Mouse (Mus musculus) cerebellum, adult 2 months (tissue): ENCODE data around the gene Hdac9.

Experiments
- CTCF ChIP-seq: fragments of 200-500 bp; IDR thresholded peaks from 2 replicates; pipeline ENCODE4 v1.5.1; 2011; ENCODE audit warnings: low read depth, mild to moderate bottlenecking, control low read depth, low read length, moderate library complexity, borderline replicate concordance; ENCODE audit not compliant: insufficient read depth
- POLR2A ChIP-seq: fragments of 200-500 bp; IDR thresholded peaks from 2 replicates; pipeline ENCODE4 v1.6.1; 2011; ENCODE audit warnings: low read length, control low read depth, borderline replicate concordance; ENCODE audit not compliant: insufficient read depth

- TF ChIP-seq POLR2A, result no peak
- no peak for TF ChIP-seq CTCF
Measured at GRCm38 (mm10) chr12:34249160-34249559, 667.7 kb downstream of the Hdac9 start.
